Mouse (Mus musculus) intestine, embryonic 16.5 days (tissue): ENCODE measurements around the gene Fes. TPM values are rescaled to one million over a fixed set of nuclear protein-coding genes. Genes with fewer than 3 reads are reported as not detected.

Experiments used
- ATAC-seq: fragments of 200-750 bp; cut with Nextera tagmentation; 2 replicates; pipeline ENCODE4 v1.8.0; 2017; ENCODE audit warnings: moderate TSS enrichment, moderate library complexity
- H3K27ac ChIP-seq: fragments of 300-500 bp; sonication (generic); 2 replicates; pipeline ENCODE4 v1.5.1; 2014; ENCODE audit warnings: mild to moderate bottlenecking, low read length
- H3K27me3 ChIP-seq: fragments of 300-500 bp; sonication (generic); replicated peaks from 2 replicates; pipeline ENCODE4 v1.6.1; 2014; ENCODE audit warnings: low read length, control low read depth, mixed read lengths; ENCODE audit not compliant: control insufficient read depth, insufficient read depth
- H3K36me3 ChIP-seq: fragments of 300-500 bp; sonication (generic); 2 replicates; pipeline ENCODE4 v1.6.1; 2014; ENCODE audit warnings: low read length, control low read depth; ENCODE audit not compliant: control insufficient read depth, insufficient read depth
- H3K4me1 ChIP-seq: fragments of 300-500 bp; sonication (generic); 2 replicates; pipeline ENCODE4 v1.6.1; 2014; ENCODE audit warnings: low read length, control low read depth, mixed read lengths; ENCODE audit not compliant: control insufficient read depth, insufficient read depth
- H3K4me2 ChIP-seq: fragments of 300-500 bp; sonication (generic); 2 replicates; pipeline ENCODE4 v1.6.1; 2014; ENCODE audit warnings: low read depth, low read length, control low read depth
- H3K4me3 ChIP-seq: fragments of 300-500 bp; sonication (generic); 2 replicates; pipeline ENCODE4 v1.5.1; 2014; ENCODE audit warnings: mild to moderate bottlenecking, low read length
- H3K9ac ChIP-seq: fragments of 300-500 bp; sonication (generic); 2 replicates; pipeline ENCODE4 v1.6.1; 2014; ENCODE audit warnings: low read depth, low read length
- H3K9me3 ChIP-seq: fragments of 300-500 bp; sonication (generic); 2 replicates; pipeline ENCODE4 v1.6.1; 2016; ENCODE audit warnings: low read length, control low read depth; ENCODE audit not compliant: control insufficient read depth
- WGBS: fragments of 180-500 bp; shearing (Covaris S2); extraction: QIAGEN DNeasy Blood & Tissue Kit; methylation state at CpG from one replicate; pipeline ENCODE4 v1.1.7; 2014; 5-methylcytosine and 5-hydroxymethylcytosine counted together
- polyA plus RNA-seq: library from polyadenylated mRNA; unstranded; fragments of >200 nt; fragmentation: Nextera tagmentation; extraction: Ambion mirVana; gene quantifications from 2 replicates; pipeline ENCODE4 v1.2.1, GENCODE M21; 2015

The Fes gene
- polyA plus RNA-seq, 1 experiment from 2014 or later, result 11.6 TPM

GRCm38 (mm10) chr7:80346830-80347229 is 40.9 kb downstream of the Fes start:
- 0 out of 2 replicates have a peak, but pooled peaks cover 2% of the 10 kb centered on the region for H3K36me3 ChIP-seq
- no peak overlapping the region for H3K9ac ChIP-seq
- H3K4me2 ChIP-seq, result no peak overlapping the region
- no peak overlapping the region for H3K4me3 ChIP-seq
- ATAC-seq, result no peak
- peak overlapping the region; percentile 68; the same call in 1 of the 2 replicates for H3K27ac ChIP-seq
- no peaks in the 10 kb centered on the region for H3K27me3 ChIP-seq
- WGBS, result 80% methylated on average over 5 of the region's 5 CpGs
- H3K4me1 ChIP-seq, result peaks cover 13% of the 10 kb centered on the region; the same call in 1 of the 2 replicates
- no peaks in the 10 kb centered on the region for H3K9me3 ChIP-seq

- no peak overlapping the region for H3K4me3 ChIP-seq
- H3K9me3 ChIP-seq, result no peaks in the 10 kb centered on the region
- H3K4me1 ChIP-seq, result peaks cover 14% of the 10 kb centered on the region; the same call in 1 of the 2 replicates
- no peak overlapping the region for H3K27ac ChIP-seq
- no peak overlapping the region for H3K9ac ChIP-seq
- no peak overlapping the region for H3K4me2 ChIP-seq
- 0 out of 2 replicates have a peak, but pooled peaks cover 2% of the 10 kb centered on the region for H3K36me3 ChIP-seq
- 95% methylated on average over 9 of the region's 9 CpGs for WGBS
- no peaks in the 10 kb centered on the region for H3K27me3 ChIP-seq
- no peak for ATAC-seq
Observed at GRCm38 (mm10) chr7:80346173-80346572, 41.6 kb downstream of the Fes start.

GRCm38 (mm10) chr7:80343270-80344018 is 44.3 kb downstream of the Fes start:
- H3K9me3 ChIP-seq, result no peaks in the 10 kb centered on the region
- 0 out of 2 replicates have a peak, but pooled peaks cover 2% of the 10 kb centered on the region for H3K36me3 ChIP-seq
- H3K27ac ChIP-seq, result peak overlapping the region; percentile 45; the same call in 1 of the 2 replicates
- ATAC-seq, result peak; percentile 4; the same call in 1 of the 2 replicates
- H3K4me1 ChIP-seq, result peaks cover 21% of the 10 kb centered on the region
- peak overlapping the region; percentile 89 for H3K9ac ChIP-seq
- H3K27me3 ChIP-seq, result no peaks in the 10 kb centered on the region
- H3K4me2 ChIP-seq, result peak overlapping the region; percentile 88
- peak overlapping the region; percentile 65 for H3K4me3 ChIP-seq
- 25% methylated on average over 19 of the region's 19 CpGs for WGBS

- H3K27ac ChIP-seq, result peak within 1 kb of the TSS; percentile 45; the same call in 1 of the 2 replicates
- WGBS, result under 1% methylated on average over 25 of the region's 25 CpGs
- peak; percentile 19 for ATAC-seq
Observed at GRCm38 (mm10) chr7:80342858-80343257, 44.9 kb downstream of the Fes start, which contains the start of gene Hddc3. Gene Hddc3, plus strand, starts transcription at chr7:80343104.

GRCm38 (mm10) chr7:80341793-80342192 is 46.0 kb downstream of the Fes start:
- no peak for ATAC-seq
- Histone ChIP-seq H3K36me3 (0 out of 2 replicates have a peak, but pooled peaks cover 3% of the 10 kb centered on the region), H3K4me3 (no peak overlapping the region), H3K4me1 (peaks cover 26% of the 10 kb centered on the region), H3K4me2 (no peak overlapping the region), H3K27me3 (no peaks in the 10 kb centered on the region), H3K9ac (no peak overlapping the region), H3K9me3 (no peaks in the 10 kb centered on the region), H3K27ac (no peak overlapping the region)
- WGBS, result 77% methylated on average over 7 of the region's 7 CpGs

More at GRCm38 (mm10) chr7:80342858-80343257, 44.9 kb downstream of the Fes start, which contains the start of gene Hddc3:
- H3K4me1 ChIP-seq, result peaks cover 25% of the 10 kb centered on the region
- peak within 1 kb of the TSS; percentile 65 for H3K4me3 ChIP-seq
- no peaks in the 10 kb centered on the region for H3K27me3 ChIP-seq
- peak within 1 kb of the TSS; percentile 88 for H3K4me2 ChIP-seq
- H3K9me3 ChIP-seq, result no peaks in the 10 kb centered on the region
- 0 out of 2 replicates have a peak, but pooled peaks cover 2% of the 10 kb centered on the region for H3K36me3 ChIP-seq
- H3K9ac ChIP-seq, result peak within 1 kb of the TSS; percentile 89

GRCm38 (mm10) chr7:80340793-80341192 is 47.0 kb downstream of the Fes start, which contains the start of gene Unc45a:
Gene Unc45a, minus strand, starts transcription at chr7:80341005.
- Histone ChIP-seq H3K27me3 (no peaks in the 10 kb centered on the region), H3K9me3 (no peaks in the 10 kb centered on the region), H3K4me2 (peak within 1 kb of the TSS; percentile 91), H3K4me3 (peak within 1 kb of the TSS; percentile 71), H3K27ac (peak within 1 kb of the TSS; percentile 89), H3K9ac (peak within 1 kb of the TSS; percentile 81), H3K36me3 (0 out of 2 replicates have a peak, but pooled peaks cover 7% of the 10 kb centered on the region), H3K4me1 (peaks cover 26% of the 10 kb centered on the region)
- peak; percentile 66 for ATAC-seq
- 2% methylated on average over 11 of the region's 11 CpGs for WGBS

GRCm38 (mm10) chr7:80339793-80340628 is 47.7 kb downstream of the Fes start:
- H3K9me3 ChIP-seq, result no peaks in the 10 kb centered on the region
- H3K27ac ChIP-seq, result peak overlapping the region; percentile 89
- peak; percentile 97 for ATAC-seq
- peak overlapping the region; percentile 71 for H3K4me3 ChIP-seq
- H3K4me1 ChIP-seq, result peaks cover 26% of the 10 kb centered on the region
- no peaks in the 10 kb centered on the region for H3K27me3 ChIP-seq
- H3K4me2 ChIP-seq, result peak overlapping the region; percentile 91
- WGBS, result under 1% methylated on average over 45 of the region's 45 CpGs
- H3K36me3 ChIP-seq, result 0 out of 2 replicates have a peak, but pooled peaks cover 5% of the 10 kb centered on the region
- H3K9ac ChIP-seq, result peak overlapping the region; percentile 81

- H3K9me3 ChIP-seq, result no peaks in the 10 kb centered on the region
- H3K36me3 ChIP-seq, result peaks cover 8% of the 10 kb centered on the region; the same call in 1 of the 2 replicates
- no peaks in the 10 kb centered on the region for H3K27me3 ChIP-seq
- peaks cover 26% of the 10 kb centered on the region for H3K4me1 ChIP-seq
- H3K27ac ChIP-seq, result no peak overlapping the region
- 6% methylated on average over 17 of the region's 17 CpGs for WGBS
- H3K4me2 ChIP-seq, result peak overlapping the region; percentile 91
- H3K9ac ChIP-seq, result peak overlapping the region; percentile 81
- peak overlapping the region; percentile 71 for H3K4me3 ChIP-seq
- no peak for ATAC-seq
Observed at GRCm38 (mm10) chr7:80339371-80339770, 48.4 kb downstream of the Fes start.

- H3K9me3 ChIP-seq, result 0 out of 2 replicates have a peak, but pooled peaks cover 5% of the 10 kb centered on the region
- H3K4me1 ChIP-seq, result peaks cover 16% of the 10 kb centered on the region
- 92% methylated on average over 3 of the region's 3 CpGs for WGBS
- no peak overlapping the region for H3K27ac ChIP-seq
- no peak overlapping the region for H3K9ac ChIP-seq
- no peak overlapping the region for H3K4me3 ChIP-seq
- H3K4me2 ChIP-seq, result no peak overlapping the region
- H3K27me3 ChIP-seq, result no peaks in the 10 kb centered on the region
- peaks cover 29% of the 10 kb centered on the region for H3K36me3 ChIP-seq
- ATAC-seq, result no peak
Observed at GRCm38 (mm10) chr7:80336932-80337331, 50.8 kb downstream of the Fes start.
